Mouse (Mus musculus): ENCODE results near the gene Spg20.

- TF ChIP-seq POLR2A (IDR thresholded peaks at IDR 0.05; ENCODE audit: low read depth, low read length), result no peak
- no peak for TF ChIP-seq CTCF (conservative IDR thresholded peaks at IDR 0.05; ENCODE audit: insufficient read depth, insufficient read length, low read depth, low read length)
Measured at GRCm38 (mm10) chr3:55119275-55119898, 7.5 kb downstream of the Spg20 start.

All from kidney, adult 2 months (tissue).